Mouse (Mus musculus): ENCODE data around the gene Tnrc6c.

- TF ChIP-seq CTCF (IDR thresholded peaks at IDR 0.05; ENCODE audit: low read depth) (no peak), EP300 (IDR thresholded peaks at IDR 0.05; ENCODE audit: low read depth) (no peak)
Observed at GRCm38 (mm10) chr11:117618774-117619173, 35.3 kb upstream of the Tnrc6c start.

Measured in liver, postnatal 0 days (tissue).